Mouse (Mus musculus): ENCODE data around the gene Mtmr3. TPM values are rescaled to one million over a fixed set of nuclear protein-coding genes. Genes with fewer than 3 reads are reported as not detected.

The Mtmr3 gene
- total RNA-seq (2012; rRNA removed) (31.9 and 36.5 TPM in 2 replicates), polyA plus RNA-seq (2012; ENCODE audit: insufficient read depth in 1 of 2, insufficient read length in 2 of 2, low read depth in 1 of 2, low replicate concordance in 2 of 2, missing spikeins in 1 of 2) (10 to 100 TPM in 1 of 2 experiments, not detected in 1; 29.1 TPM)

DNA sequence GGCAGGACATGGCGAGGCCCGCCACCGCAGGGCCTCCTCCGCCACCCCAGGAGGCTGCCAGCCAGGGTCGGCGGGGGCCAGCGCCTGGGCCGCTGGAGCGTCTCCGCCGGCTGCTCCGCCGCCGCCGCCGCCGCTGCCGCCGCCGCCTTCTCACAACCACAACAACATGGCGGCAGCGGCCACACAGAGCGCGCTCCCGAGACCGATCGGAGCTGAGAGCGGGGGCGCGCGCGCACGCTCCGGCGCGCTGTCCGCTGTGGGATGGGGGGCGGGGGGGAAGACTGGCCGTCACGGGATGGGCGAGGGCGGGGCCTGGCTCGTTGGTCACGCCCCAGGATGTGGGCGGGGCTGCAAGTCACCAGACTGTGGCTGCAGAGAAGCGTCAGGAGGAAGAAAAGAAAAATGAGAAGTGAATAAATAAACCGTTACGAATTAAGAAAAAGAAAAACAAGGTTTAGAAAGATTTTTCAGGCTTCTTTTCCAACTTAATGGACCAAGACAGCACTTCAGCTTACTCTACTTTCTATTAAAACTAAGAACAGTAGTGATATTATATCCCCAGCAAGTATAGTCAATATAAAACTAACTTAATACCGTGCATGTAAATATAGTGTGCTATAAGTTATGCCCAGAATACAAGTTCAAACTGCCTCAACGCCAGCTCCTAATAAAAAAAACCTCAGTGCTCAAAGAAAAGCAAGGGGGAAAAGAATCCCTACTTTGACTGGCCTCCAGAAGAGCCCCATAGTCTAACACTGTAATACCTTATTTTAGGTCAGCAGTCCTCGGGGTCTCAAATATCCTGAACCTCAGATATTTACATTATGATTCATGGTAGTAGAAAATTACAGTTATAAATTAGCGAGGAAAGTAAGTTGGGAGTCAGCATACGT lies at the start of gene Mtmr3:
Gene Mtmr3 (minus strand): TSS at position 256 of the 893 bp plus-strand sequence.
- peak; percentile 99 for DNase-seq (ENCODE audit: low read depth, low spot score)
- peaks cover 39% of the 10 kb centered on the region for H3K79me2 ChIP-seq (ENCODE audit: control insufficient read depth, insufficient read depth, low read length, poor library complexity)
- H3K36me3 ChIP-seq (ENCODE audit: control insufficient read depth in 1 of 2, insufficient read depth in 2 of 2, low read length in 2 of 2) = peaks cover 0 to 46% of the 10 kb centered on the region in 2 experiments; a peak in 2 of 4 replicates
- peak within 1 kb of the TSS; percentile 94 for H3K27ac ChIP-seq (ENCODE audit: control insufficient read depth, low read depth, low read length)
- H3K4me3 ChIP-seq (ENCODE audit: control insufficient read depth in 1 of 2, insufficient read depth in 1 of 2, low read depth in 2 of 2, low read length in 2 of 2) = peak within 1 kb of the TSS; percentile 72 to 96
- H3K9me3 ChIP-seq (replicated peaks; ENCODE audit: insufficient read depth, low read length) = no peaks in the 10 kb centered on the region
- H3K4me1 ChIP-seq (ENCODE audit: control insufficient read depth in 1 of 2, insufficient read depth in 2 of 2, low read length in 2 of 2) = peaks cover 10 to 33% of the 10 kb centered on the region in 2 experiments
- peak within 1 kb of the TSS; percentile 80 for H3K9ac ChIP-seq (ENCODE audit: control insufficient read depth, low read depth, low read length, poor library complexity, severe bottlenecking)
- H3K27me3 ChIP-seq (ENCODE audit: control insufficient read depth in 1 of 2, insufficient read depth in 2 of 2, low read length in 2 of 2) = no peaks in the 10 kb centered on the region
- TF ChIP-seq KAT2A (conservative IDR thresholded peaks at IDR 0.05; ENCODE audit: low read depth, low read length) (no peak; the same call in 1 of the 2 replicates), TBP (IDR thresholded peaks at IDR 0.05; ENCODE audit: low read depth, low read length) (peak; percentile 83), E2F4 (IDR thresholded peaks at IDR 0.05; ENCODE audit: borderline replicate concordance, low read depth, low read length) (no peak), ZNF384 (IDR thresholded peaks at IDR 0.05; ENCODE audit: low read depth, low read length) (no peak; the same call in 1 of the 2 replicates), HCFC1 (IDR thresholded peaks at IDR 0.05; ENCODE audit: low read depth, low read length) (peak; percentile 61), CTCF (IDR thresholded peaks at IDR 0.05 in 2 of 3, conservative IDR thresholded peaks at IDR 0.05 in 1 of 3; ENCODE audit: control insufficient read depth in 1 of 3, insufficient read depth in 1 of 3, low read depth in 2 of 3, low read length in 3 of 3, poor library complexity in 1 of 3, severe bottlenecking in 1 of 3) (no peak), MAX (IDR thresholded peaks at IDR 0.05; ENCODE audit: low read length) (no peak), MXI1 (IDR thresholded peaks at IDR 0.05; ENCODE audit: low read depth, low read length) (peak; percentile 44; the same call in 1 of the 2 replicates), RAD21 (IDR thresholded peaks at IDR 0.05; ENCODE audit: low read depth, low read length) (no peak), MEF2A (IDR thresholded peaks at IDR 0.05; ENCODE audit: extremely low read depth, insufficient replicate concordance, low read depth, low read length, poor library complexity, severe bottlenecking) (no peak), ELF1 (IDR thresholded peaks at IDR 0.05; ENCODE audit: low read depth, low read length) (peak; percentile 57), NRF1 (IDR thresholded peaks at IDR 0.05; ENCODE audit: insufficient read depth, low read depth, low read length, poor library complexity, severe bottlenecking) (peak; percentile 72), JUND (IDR thresholded peaks at IDR 0.05; ENCODE audit: low read depth, low read length) (no peak), CHD2 (IDR thresholded peaks at IDR 0.05; ENCODE audit: low read length) (no peak), ZMIZ1 (IDR thresholded peaks at IDR 0.05; ENCODE audit: low read depth, low read length) (peak; percentile 85), USF1 (IDR thresholded peaks at IDR 0.05; ENCODE audit: low read depth, low read length) (peak; percentile 82), MAFK (IDR thresholded peaks at IDR 0.05; ENCODE audit: borderline replicate concordance, low read depth, low read length) (no peak), ZKSCAN1 (IDR thresholded peaks at IDR 0.05; ENCODE audit: low read depth, low read length) (no peak), USF2 (IDR thresholded peaks at IDR 0.05; ENCODE audit: borderline replicate concordance in 1 of 2, insufficient read depth in 1 of 2, low read depth in 1 of 2, low read length in 2 of 2) (no peak), POLR2AphosphoS5 (IDR thresholded peaks at IDR 0.05; ENCODE audit: borderline replicate concordance, low read depth, low read length) (no peak), ETS1 (IDR thresholded peaks at IDR 0.05; ENCODE audit: low read depth, low read length) (peak; percentile 40; the same call in 1 of the 2 replicates), GATA1 (IDR thresholded peaks at IDR 0.05; ENCODE audit: low read depth, low read length) (no peak), ZC3H11A (IDR thresholded peaks at IDR 0.05; ENCODE audit: low read depth, low read length) (no peak), POLR2AphosphoS2 (IDR thresholded peaks at IDR 0.05; ENCODE audit: low read length) (peak; percentile 91), NELFE (IDR thresholded peaks at IDR 0.05; ENCODE audit: low read depth, low read length) (peak; percentile 66), MYB (IDR thresholded peaks at IDR 0.05; ENCODE audit: low read depth, low read length) (peak; percentile 71), CHD1 (IDR thresholded peaks at IDR 0.05; ENCODE audit: low read depth, low read length) (peak; percentile 77; the same call in 1 of the 2 replicates), POLR2A (IDR thresholded peaks at IDR 0.05; ENCODE audit: control insufficient read depth in 1 of 2, insufficient read depth in 1 of 2, low read depth in 1 of 2, low read length in 2 of 2, poor library complexity in 1 of 2) (peak in 1 of 2 experiments; percentile 86; a peak in 2 of 4 replicates), MAZ (IDR thresholded peaks at IDR 0.05; ENCODE audit: low read depth, low read length) (peak; percentile 90; the same call in 1 of the 2 replicates), SIN3A (IDR thresholded peaks at IDR 0.05; ENCODE audit: low read length) (no peak; the same call in 1 of the 2 replicates), GABPA (IDR thresholded peaks at IDR 0.05; ENCODE audit: low read depth, low read length) (no peak), TCF12 (IDR thresholded peaks at IDR 0.05; ENCODE audit: low read depth, low read length) (peak; percentile 83), MYC (IDR thresholded peaks at IDR 0.05; ENCODE audit: low read depth, low read length) (peak; percentile 63; the same call in 1 of the 2 replicates), SMC3 (IDR thresholded peaks at IDR 0.05; ENCODE audit: low read depth, low read length) (no peak)

Measured in MEL (cell line).